Mouse (Mus musculus) lung, postnatal 25 days (tissue): ENCODE data around the gene Arhgap1.

Experiments
- DNase-seq: peaks from one replicate; pipeline ENCODE4 v3.0.0; 2022; ENCODE audit warnings: low spot score

Gene Arhgap1

GRCm38 (mm10) chr2:91646733-91647132, 2.9 kb upstream of the Arhgap1 start:
- peak; percentile 41 for DNase-seq

- no peak for DNase-seq
Observed at GRCm38 (mm10) chr2:91649152-91649551, 508 bp upstream of the Arhgap1 start.

GRCm38 (mm10) chr2:91650360-91650995, 818 bp downstream of the Arhgap1 start:
- DNase-seq, result no peak

GRCm38 (mm10) chr2:91651458-91652258, 2.0 kb downstream of the Arhgap1 start:
- no peak for DNase-seq

- no peak for DNase-seq
Observed at GRCm38 (mm10) chr2:91652863-91653262, 3.2 kb downstream of the Arhgap1 start.

GRCm38 (mm10) chr2:91655388-91655787, 5.7 kb downstream of the Arhgap1 start:
- no peak for DNase-seq

- peak; percentile 22 for DNase-seq
Observed at GRCm38 (mm10) chr2:91655827-91656226, 6.2 kb downstream of the Arhgap1 start.

- peak; percentile 74 for DNase-seq
Observed at GRCm38 (mm10) chr2:91656774-91657173, 7.1 kb downstream of the Arhgap1 start.

GRCm38 (mm10) chr2:91659657-91660056, 10.0 kb downstream of the Arhgap1 start:
- no peak for DNase-seq

GRCm38 (mm10) chr2:91660981-91661380, 11.3 kb downstream of the Arhgap1 start:
- no peak for DNase-seq

GRCm38 (mm10) chr2:91664780-91665179, 15.1 kb downstream of the Arhgap1 start:
- DNase-seq, result no peak

GRCm38 (mm10) chr2:91666386-91666910, 16.8 kb downstream of the Arhgap1 start:
- no peak for DNase-seq

- DNase-seq, result no peak
Observed at GRCm38 (mm10) chr2:91667747-91668146, 18.1 kb downstream of the Arhgap1 start.

- DNase-seq, result no peak
Observed at GRCm38 (mm10) chr2:91669326-91669725, 19.7 kb downstream of the Arhgap1 start.

- no peak for DNase-seq
Observed at GRCm38 (mm10) chr2:91670038-91670437, 20.4 kb downstream of the Arhgap1 start.

- no peak for DNase-seq
Observed at GRCm38 (mm10) chr2:91673587-91673986, 23.9 kb downstream of the Arhgap1 start.

GRCm38 (mm10) chr2:91674895-91675294, 25.2 kb downstream of the Arhgap1 start:
- DNase-seq, result no peak

GRCm38 (mm10) chr2:91676420-91676819, 26.8 kb downstream of the Arhgap1 start:
- no peak for DNase-seq

- DNase-seq, result no peak
Observed at GRCm38 (mm10) chr2:91676961-91677360, 27.3 kb downstream of the Arhgap1 start.

- DNase-seq, result peak; percentile 57
Observed at GRCm38 (mm10) chr2:91682850-91683249, 33.2 kb downstream of the Arhgap1 start.

- peak; percentile 63 for DNase-seq
Observed at GRCm38 (mm10) chr2:91683919-91684318, 34.3 kb downstream of the Arhgap1 start.

- no peak for DNase-seq
Observed at GRCm38 (mm10) chr2:91689452-91689851, 39.8 kb downstream of the Arhgap1 start.
